In the genomic region with DNA sequence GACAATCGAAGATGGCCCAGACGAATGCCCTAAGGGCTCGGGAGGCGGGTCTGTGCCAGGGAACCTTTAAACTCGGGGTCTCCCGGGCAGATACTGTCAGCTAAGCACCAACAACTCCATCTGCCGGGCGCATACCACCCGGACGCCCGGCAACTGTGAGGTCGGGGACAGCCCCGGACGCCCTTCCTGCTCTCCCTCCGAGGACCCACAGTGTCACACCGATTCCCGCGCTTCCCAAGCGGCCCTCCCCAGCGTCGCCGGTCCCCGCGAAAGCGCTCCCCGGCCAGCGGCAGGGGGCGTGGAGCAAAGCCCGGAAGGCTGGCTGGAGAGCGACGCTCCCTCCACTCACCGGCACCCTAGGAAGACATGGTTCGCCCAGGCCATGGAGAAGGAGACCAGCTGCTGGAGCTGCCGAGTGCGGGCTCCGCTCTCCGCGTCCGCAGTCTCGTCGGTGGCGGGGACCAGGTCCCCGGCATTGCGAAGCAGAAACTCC, we compare ENCODE assay signal across 8 mouse cellular contexts. TPM values are rescaled to one million over a fixed set of nuclear protein-coding genes. Genes with fewer than 3 reads are reported as not detected.
DNase-seq lines count a peak whose midpoint lies in the region; ATAC-seq and TF ChIP-seq lines count a peak whose summit lies in the region.

No protein-coding gene starts in this region.

- under 1% methylated on average over 44 of the region's 44 CpGs for WGBS in forebrain, embryonic 11.5 days
- WGBS in kidney, embryonic 15.5 days = under 1% methylated on average over 44 of the region's 44 CpGs
- 0% methylated on average over 44 of the region's 44 CpGs for WGBS in stomach, embryonic 14.5 days

- 0 out of 2 replicates have a peak, but pooled peaks cover 2% of the 10 kb centered on the region for H3K4me1 ChIP-seq in forebrain, embryonic 11.5 days (replicated peaks; ENCODE audit: control insufficient read depth, insufficient read depth, low read length)
- H3K4me1 ChIP-seq in kidney, embryonic 15.5 days = peaks cover 13% of the 10 kb centered on the region
- 0 out of 2 replicates have a peak, but pooled peaks cover under 1% of the 10 kb centered on the region for H3K4me1 ChIP-seq in stomach, embryonic 14.5 days (ENCODE audit: control insufficient read depth, insufficient read depth, low read length)

- ATAC-seq in forebrain, embryonic 11.5 days (replicated peaks; ENCODE audit: low FRiP score) = peak; percentile 51
- ATAC-seq in kidney, embryonic 15.5 days (replicated peaks; ENCODE audit: low FRiP score) = peak; percentile 55
- peak; percentile 37 for ATAC-seq in megakaryocyte, adult 5-6 weeks (ENCODE audit: poor library complexity, severe bottlenecking)
- ATAC-seq in stomach, embryonic 14.5 days (ENCODE audit: insufficient number of reproducible peaks, insufficient read depth, low FRiP score, low read depth) = peak; percentile 10

- peak overlapping the region; percentile 91 for H3K9ac ChIP-seq in forebrain, embryonic 11.5 days (ENCODE audit: low read length)
- H3K9ac ChIP-seq in kidney, embryonic 15.5 days = peak overlapping the region; percentile 71
- H3K9ac ChIP-seq in stomach, embryonic 14.5 days (replicated peaks; ENCODE audit: low read depth, low read length) = peak overlapping the region; percentile 79

- peak overlapping the region; percentile 68 for H3K4me2 ChIP-seq in forebrain, embryonic 11.5 days (ENCODE audit: low read depth, low read length, severe bottlenecking)
- peak overlapping the region; percentile 80 for H3K4me2 ChIP-seq in kidney, embryonic 15.5 days
- peak overlapping the region; percentile 47 for H3K4me2 ChIP-seq in stomach, embryonic 14.5 days (replicated peaks; ENCODE audit: low read depth, low read length)

- no peaks in the 10 kb centered on the region for H3K9me3 ChIP-seq in forebrain, embryonic 11.5 days (ENCODE audit: control insufficient read depth, low read length)
- H3K9me3 ChIP-seq in kidney, embryonic 15.5 days (replicated peaks) = no peaks in the 10 kb centered on the region
- H3K9me3 ChIP-seq in stomach, embryonic 14.5 days (ENCODE audit: control insufficient read depth, low read depth, low read length) = no peaks in the 10 kb centered on the region

- H3K27ac ChIP-seq in layer of hippocampus, adult 2 months = peak overlapping the region; percentile 99
- peak overlapping the region; percentile 95 for H3K27ac ChIP-seq in forebrain, embryonic 11.5 days (ENCODE audit: low read depth, low read length)
- peak overlapping the region; percentile 98 for H3K27ac ChIP-seq in kidney, embryonic 15.5 days
- H3K27ac ChIP-seq in stomach, embryonic 14.5 days (ENCODE audit: low read length) = peak overlapping the region; percentile 94

- H3K36me3 ChIP-seq in forebrain, embryonic 11.5 days (ENCODE audit: control insufficient read depth, insufficient read depth, low read length) = peaks cover 5% of the 10 kb centered on the region; the same call in 1 of the 2 replicates
- H3K36me3 ChIP-seq in kidney, embryonic 15.5 days = peaks cover 26% of the 10 kb centered on the region
- H3K36me3 ChIP-seq in stomach, embryonic 14.5 days (ENCODE audit: control insufficient read depth, insufficient read depth, low read length) = peaks cover 20% of the 10 kb centered on the region

- TF ChIP-seq CTCF in layer of hippocampus, adult 2 months (conservative IDR thresholded peaks at IDR 0.05) = peak; percentile 34

- peak overlapping the region; percentile 77 for H3K4me3 ChIP-seq in layer of hippocampus, adult 2 months
- H3K4me3 ChIP-seq in forebrain, embryonic 11.5 days (ENCODE audit: low read depth, low read length) = peak overlapping the region; percentile 96
- peak overlapping the region; percentile 70 for H3K4me3 ChIP-seq in kidney, embryonic 15.5 days (replicated peaks)
- H3K4me3 ChIP-seq in stomach, embryonic 14.5 days (ENCODE audit: low read depth, low read length) = peak overlapping the region; percentile 95

- DNase-seq in layer of hippocampus, adult 2 months (ENCODE audit: low spot score in 2 of 2) = peak in 1 of 2 experiments; percentile 23
- no peak for DNase-seq in layer of hippocampus, postnatal 10 days (ENCODE audit: low spot score in 2 of 2)
- DNase-seq in R1 (ENCODE audit: low read depth, low spot score) = peak; percentile 64
- DNase-seq in forebrain, embryonic 11.5 days (ENCODE audit: low spot score) = no peak
- DNase-seq in left cerebral cortex, adult 11 months (ENCODE audit: low spot score) = no peak

- no peaks in the 10 kb centered on the region for H3K27me3 ChIP-seq in forebrain, embryonic 11.5 days (ENCODE audit: control insufficient read depth, insufficient read depth, low read length)
- no peaks in the 10 kb centered on the region for H3K27me3 ChIP-seq in kidney, embryonic 15.5 days
- H3K27me3 ChIP-seq in stomach, embryonic 14.5 days (ENCODE audit: control insufficient read depth, insufficient read depth, low read length) = no peaks in the 10 kb centered on the region

RNA-seq across cellular contexts. Expression of a gene that starts 0.5 kb away (rescaled TPM):
- total RNA-seq in layer of hippocampus, adult 2 months (2021) = 10 to 100 TPM; 14.3 to 17.2 TPM
- total RNA-seq in layer of hippocampus, postnatal 10 days (2021) = 10 to 100 TPM; 12.1 to 13.4 TPM
- polyA plus RNA-seq in forebrain, embryonic 11.5 days (2014; fragmentation: Nextera tagmentation; extraction: Ambion mirVana) = 45.7 and 46.3 TPM in 2 replicates
- polyA plus RNA-seq in kidney, embryonic 15.5 days (2015; fragmentation: Nextera tagmentation; extraction: Ambion mirVana) = 24.5 and 27.9 TPM in 2 replicates
- total RNA-seq in megakaryocyte, adult 5-6 weeks (2015) = 9.8 and 11.2 TPM in 2 replicates
- total RNA-seq in megakaryocyte, adult 5-6 weeks (2017) = 19.1 and 23.4 TPM in 2 replicates
- polyA plus RNA-seq in stomach, embryonic 14.5 days (2014; fragmentation: Nextera tagmentation; extraction: Ambion mirVana) = 23.7 and 24.2 TPM in 2 replicates

RNA-seq across cellular contexts. Expression of a gene that starts 37.9 kb away (rescaled TPM):
- 10 to 100 TPM; 36.1 to 36.8 TPM for total RNA-seq in layer of hippocampus, adult 2 months (2021)
- total RNA-seq in layer of hippocampus, postnatal 10 days (2021) = 10 to 100 TPM; 25.6 to 26.9 TPM
- polyA plus RNA-seq in forebrain, embryonic 11.5 days (2014; fragmentation: Nextera tagmentation; extraction: Ambion mirVana) = 10.6 and 11.0 TPM in 2 replicates
- polyA plus RNA-seq in kidney, embryonic 15.5 days (2015; fragmentation: Nextera tagmentation; extraction: Ambion mirVana) = 10.8 and 13.0 TPM in 2 replicates
- 51.2 and 52.0 TPM in 2 replicates for total RNA-seq in megakaryocyte, adult 5-6 weeks (2015)
- total RNA-seq in megakaryocyte, adult 5-6 weeks (2017) = 23.7 and 32.1 TPM in 2 replicates
- 14.7 and 17.2 TPM in 2 replicates for polyA plus RNA-seq in stomach, embryonic 14.5 days (2014; fragmentation: Nextera tagmentation; extraction: Ambion mirVana)
